Mouse (Mus musculus) heart, postnatal 0 days (tissue): ENCODE results near the gene Epha4.

Experiments used
- CTCF ChIP-seq: IDR thresholded peaks from 2 replicates; pipeline ENCODE4 v1.5.1; 2016; ENCODE audit warnings: antibody characterized with exemption, control low read depth, low read depth
- EP300 ChIP-seq: IDR thresholded peaks from 2 replicates; pipeline ENCODE4 v1.6.1; 2016; ENCODE audit warnings: antibody characterized with exemption, low read depth

GRCm38 (mm10) chr1:77493841-77494635, 20.9 kb downstream of the Epha4 start:
- TF ChIP-seq CTCF, result no peak
- no peak for TF ChIP-seq EP300
